Mouse (Mus musculus) lung, embryonic 14.5 days (tissue): ENCODE measurements around the gene Sptb. TPM values are rescaled to one million over a fixed set of nuclear protein-coding genes. Genes with fewer than 3 reads are reported as not detected.
A peak's percentile ranks its signal among the peaks of the same experiment; 100 is the strongest.

Experiments used
- ATAC-seq: fragments of 200-750 bp; cut with Nextera tagmentation; 2 replicates; pipeline ENCODE4 v1.8.0; 2017; ENCODE audit warnings: mild to moderate bottlenecking, moderate TSS enrichment, moderate library complexity; ENCODE audit not compliant: insufficient read depth
- DNase-seq: peaks from one replicate; pipeline ENCODE4 v3.0.0-alpha.2; 2015
- H3K27ac ChIP-seq: fragments of 300-500 bp; sonication (generic); 2 replicates; pipeline ENCODE4 v1.5.1; 2014; ENCODE audit warnings: low read depth, mild to moderate bottlenecking, moderate library complexity
- H3K27me3 ChIP-seq: fragments of 300-500 bp; sonication (generic); 2 replicates; pipeline ENCODE4 v1.6.1; 2014; ENCODE audit warnings: low read length, control low read depth; ENCODE audit not compliant: insufficient read depth
- H3K36me3 ChIP-seq: fragments of 300-500 bp; sonication (generic); 2 replicates; pipeline ENCODE4 v1.6.1; 2014; ENCODE audit warnings: control low read depth; ENCODE audit not compliant: insufficient read depth
- H3K4me1 ChIP-seq: fragments of 300-500 bp; sonication (generic); 2 replicates; pipeline ENCODE4 v1.6.1; 2014; ENCODE audit warnings: antibody characterized with exemption, control low read depth; ENCODE audit not compliant: insufficient read depth
- H3K4me2 ChIP-seq: fragments of 300-500 bp; sonication (generic); 2 replicates; pipeline ENCODE4 v1.6.1; 2014; ENCODE audit warnings: mild to moderate bottlenecking
- H3K4me3 ChIP-seq: fragments of 300-500 bp; sonication (generic); 2 replicates; pipeline ENCODE4 v1.5.1; 2014; ENCODE audit warnings: low read depth, low read length
- H3K9ac ChIP-seq: fragments of 300-500 bp; sonication (generic); 2 replicates; pipeline ENCODE4 v1.6.1; 2014
- H3K9me3 ChIP-seq: fragments of 300-500 bp; sonication (generic); 2 replicates; pipeline ENCODE4 v1.6.1; 2016; ENCODE audit warnings: low read depth, low read length, control low read depth
- CTCF ChIP-seq: IDR thresholded peaks from 2 replicates; pipeline ENCODE4 v1.5.1; 2016; ENCODE audit warnings: antibody characterized with exemption, low read depth
- WGBS: fragments of 180-500 bp; shearing (Covaris S2); extraction: QIAGEN DNeasy Blood & Tissue Kit; methylation state at CpG from one replicate; pipeline ENCODE4 v1.1.7; 2014; 5-methylcytosine and 5-hydroxymethylcytosine counted together
- polyA plus RNA-seq: library from polyadenylated mRNA; unstranded; fragments of >200 nt; fragmentation: Nextera tagmentation; extraction: Ambion mirVana; gene quantifications from 2 replicates; pipeline ENCODE4 v1.2.1, GENCODE M21; 2014

Gene Sptb
- polyA plus RNA-seq, 1 experiment from 2014 or later = 1.2 TPM

DNA sequence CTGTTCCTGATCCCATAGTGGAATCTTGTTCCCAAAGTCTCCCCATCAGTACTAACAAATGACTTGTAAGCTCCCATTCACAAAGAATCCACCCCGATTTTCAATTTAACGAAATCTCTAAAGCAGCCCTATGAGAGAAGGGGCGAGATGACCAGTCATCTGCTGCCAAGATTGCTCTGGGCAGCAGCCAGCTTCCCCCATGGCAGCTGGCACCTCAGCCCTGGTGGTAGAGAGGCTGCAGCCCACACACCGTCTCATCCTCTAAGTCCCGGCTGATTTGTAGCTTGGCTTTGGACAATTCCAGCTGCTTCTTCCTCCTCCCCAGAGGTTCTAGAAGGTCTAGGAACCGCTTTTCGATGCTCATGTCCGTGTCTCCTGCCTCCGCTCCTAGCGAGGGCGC lies 102.1 kb downstream of the Sptb start:
- H3K27me3 ChIP-seq = no peaks in the 10 kb centered on the region
- no peak overlapping the region for H3K9ac ChIP-seq
- no peak overlapping the region for H3K27ac ChIP-seq
- 78% methylated on average over 11 of the region's 11 CpGs for WGBS
- no peaks in the 10 kb centered on the region for H3K9me3 ChIP-seq
- no peak for DNase-seq
- H3K4me1 ChIP-seq = no peaks in the 10 kb centered on the region
- H3K36me3 ChIP-seq = no peaks in the 10 kb centered on the region
- ATAC-seq = no peak
- H3K4me2 ChIP-seq = no peak overlapping the region
- H3K4me3 ChIP-seq = no peak overlapping the region
- TF ChIP-seq CTCF = no peak

DNA sequence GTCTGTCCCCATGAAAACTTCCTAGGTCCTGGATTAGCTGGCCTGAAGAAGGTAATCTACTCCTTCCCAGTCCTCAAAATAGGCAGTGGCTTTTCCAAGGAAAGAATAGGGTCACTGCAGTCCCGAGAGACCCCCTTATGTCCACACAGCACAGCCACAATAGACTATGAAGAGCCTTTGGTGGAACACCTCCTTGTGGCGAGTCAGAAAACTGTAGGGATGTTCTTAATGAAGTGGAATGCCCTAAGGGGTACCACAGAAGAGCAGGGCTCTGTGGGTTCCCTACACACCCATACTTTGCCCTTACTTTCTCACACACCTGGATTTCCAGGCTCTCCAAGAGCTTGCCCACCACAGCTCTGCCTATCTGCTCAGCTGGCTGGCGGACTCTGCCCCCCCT lies 104.5 kb downstream of the Sptb start:
- Histone ChIP-seq H3K4me3 (no peak overlapping the region), H3K4me1 (no peaks in the 10 kb centered on the region), H3K9ac (no peak overlapping the region), H3K27ac (no peak overlapping the region), H3K4me2 (no peak overlapping the region), H3K36me3 (no peaks in the 10 kb centered on the region), H3K27me3 (no peaks in the 10 kb centered on the region), H3K9me3 (no peaks in the 10 kb centered on the region)
- no peak for DNase-seq
- ATAC-seq = no peak
- WGBS = 66% methylated on average over 3 of the region's 3 CpGs
- TF ChIP-seq CTCF = peak; percentile 32; the same call in 1 of the 2 replicates

DNA sequence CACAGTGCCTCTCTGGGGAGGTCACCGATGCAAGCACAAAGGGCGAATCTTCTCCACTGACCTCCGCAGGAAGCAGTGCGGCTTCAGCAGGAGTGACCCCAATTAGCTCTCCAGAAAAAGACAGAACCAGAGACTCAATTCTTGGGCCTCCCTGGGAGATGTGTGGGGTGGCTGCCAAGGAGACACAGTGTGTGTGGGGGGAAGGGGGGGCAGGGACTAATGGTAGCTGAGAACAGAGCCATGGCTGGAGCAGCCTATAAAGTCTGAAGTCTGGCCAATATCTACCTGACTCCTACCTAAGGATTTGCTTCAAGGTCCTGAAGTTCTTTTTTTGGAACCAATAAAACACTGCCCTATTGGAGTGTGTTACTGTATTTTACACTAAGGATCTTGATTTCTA lies 105.8 kb downstream of the Sptb start:
- no peak for TF ChIP-seq CTCF
- Histone ChIP-seq H3K27me3 (no peaks in the 10 kb centered on the region), H3K36me3 (no peaks in the 10 kb centered on the region), H3K4me2 (no peak overlapping the region), H3K9me3 (no peaks in the 10 kb centered on the region), H3K27ac (no peak overlapping the region), H3K4me3 (no peak overlapping the region), H3K4me1 (no peaks in the 10 kb centered on the region), H3K9ac (no peak overlapping the region)
- 80% methylated on average over 4 of the region's 4 CpGs for WGBS
- ATAC-seq (no peak), DNase-seq (no peak)

DNA sequence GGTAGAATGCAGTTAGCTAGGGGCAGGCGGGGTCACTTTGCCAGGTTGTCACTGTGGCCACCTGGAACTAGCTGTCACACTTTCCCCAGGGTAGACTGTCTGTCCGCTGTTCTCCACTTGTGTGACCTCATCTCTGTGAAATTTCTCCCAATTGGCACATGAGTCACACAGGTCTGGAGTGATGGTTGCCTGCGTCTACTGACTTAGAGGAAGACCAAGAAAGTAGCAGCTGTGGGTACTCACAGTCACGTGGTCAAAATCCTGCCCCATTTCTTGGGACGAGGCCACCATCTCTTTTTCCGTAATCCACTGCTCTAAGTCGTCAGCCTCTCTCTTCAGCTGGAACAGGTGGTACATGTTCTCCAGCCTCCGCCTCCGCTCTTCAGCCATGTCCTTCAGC lies 106.6 kb downstream of the Sptb start:
- H3K4me3 ChIP-seq = no peak overlapping the region
- ATAC-seq (peak; percentile 50; the same call in 1 of the 2 replicates), DNase-seq (peak; percentile 35)
- H3K4me2 ChIP-seq = no peak overlapping the region
- H3K27me3 ChIP-seq = no peaks in the 10 kb centered on the region
- H3K9me3 ChIP-seq = no peaks in the 10 kb centered on the region
- H3K27ac ChIP-seq = no peak overlapping the region
- H3K9ac ChIP-seq = no peak overlapping the region
- TF ChIP-seq CTCF = no peak
- H3K4me1 ChIP-seq = no peaks in the 10 kb centered on the region
- H3K36me3 ChIP-seq = no peaks in the 10 kb centered on the region
- 61% methylated on average over 9 of the region's 9 CpGs for WGBS

DNA sequence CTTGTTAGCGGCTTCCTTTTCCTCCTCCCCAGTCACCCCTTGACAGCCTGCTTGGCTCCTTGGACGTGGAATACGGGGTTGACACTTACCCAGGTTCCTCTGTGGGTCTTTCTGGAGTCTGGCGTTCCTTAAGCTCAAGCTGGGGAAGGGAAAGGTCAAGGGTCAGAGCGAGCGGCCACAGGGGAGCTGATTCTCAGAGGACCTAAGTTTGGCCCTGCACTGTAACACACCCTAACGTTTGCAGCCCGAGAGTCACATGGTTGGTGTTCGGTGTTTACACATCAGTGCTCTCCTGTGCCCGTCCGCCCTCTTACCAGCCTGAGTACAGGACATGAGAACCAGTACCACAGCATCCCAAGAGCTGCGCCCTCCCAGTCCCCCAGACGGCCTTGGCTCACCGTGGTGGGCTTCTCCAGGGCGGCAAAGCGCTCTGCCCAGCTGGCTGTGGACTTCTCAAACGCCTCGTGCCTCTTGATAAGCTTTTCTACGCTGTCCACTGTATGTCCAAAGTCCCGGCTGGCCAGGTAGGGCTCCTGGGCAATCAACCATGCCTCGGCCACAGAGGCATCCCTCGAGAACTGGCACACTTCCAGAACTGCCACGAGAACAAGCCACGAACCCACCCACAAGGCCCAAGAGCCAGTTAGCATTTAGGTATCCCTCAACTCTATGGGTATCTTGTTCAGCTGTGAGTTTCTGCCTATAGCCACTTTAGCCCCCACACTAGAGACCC lies 112.0 kb downstream of the Sptb start:
- Histone ChIP-seq H3K4me3 (no peak overlapping the region), H3K27me3 (no peaks in the 10 kb centered on the region), H3K27ac (no peak overlapping the region), H3K9ac (no peak overlapping the region), H3K36me3 (no peaks in the 10 kb centered on the region), H3K4me1 (peaks cover 14% of the 10 kb centered on the region), H3K9me3 (no peaks in the 10 kb centered on the region), H3K4me2 (no peak overlapping the region)
- TF ChIP-seq CTCF = no peak
- DNase-seq = no peak
- WGBS = 61% methylated on average over 24 of the region's 24 CpGs
- no peak for ATAC-seq

DNA sequence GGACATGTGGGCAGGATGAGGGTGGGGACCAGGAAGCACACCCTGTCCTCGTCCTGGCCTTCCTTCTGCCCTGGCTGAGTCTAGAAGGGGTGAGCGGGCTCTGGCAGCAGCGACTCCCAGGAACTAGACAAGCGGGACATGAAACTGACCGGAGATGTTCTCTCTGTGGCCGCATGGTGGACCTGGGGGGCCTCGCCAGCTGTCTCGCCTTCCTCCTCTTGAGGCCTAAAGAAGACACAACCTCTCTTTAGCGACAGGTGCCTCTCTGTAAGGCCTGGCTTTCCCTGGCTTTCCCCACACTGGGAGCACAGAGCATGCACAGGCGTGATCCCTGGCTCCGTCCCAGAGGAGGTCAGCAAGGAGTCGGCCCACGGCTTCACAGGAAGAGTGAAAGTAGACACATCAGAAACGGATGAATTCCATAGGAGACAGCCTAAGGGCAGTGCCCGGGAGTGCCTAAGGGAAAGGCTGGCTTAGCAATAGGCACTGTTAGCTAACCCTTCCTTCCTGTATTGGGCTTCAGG lies 112.7 kb downstream of the Sptb start:
- Histone ChIP-seq H3K27me3 (no peaks in the 10 kb centered on the region), H3K4me3 (no peak overlapping the region), H3K9me3 (no peaks in the 10 kb centered on the region), H3K4me2 (no peak overlapping the region), H3K36me3 (no peaks in the 10 kb centered on the region), H3K9ac (no peak overlapping the region), H3K4me1 (peaks cover 16% of the 10 kb centered on the region), H3K27ac (no peak overlapping the region)
- ATAC-seq = no peak
- no peak for TF ChIP-seq CTCF
- WGBS = 58% methylated on average over 15 of the region's 15 CpGs
- DNase-seq = no peak

DNA sequence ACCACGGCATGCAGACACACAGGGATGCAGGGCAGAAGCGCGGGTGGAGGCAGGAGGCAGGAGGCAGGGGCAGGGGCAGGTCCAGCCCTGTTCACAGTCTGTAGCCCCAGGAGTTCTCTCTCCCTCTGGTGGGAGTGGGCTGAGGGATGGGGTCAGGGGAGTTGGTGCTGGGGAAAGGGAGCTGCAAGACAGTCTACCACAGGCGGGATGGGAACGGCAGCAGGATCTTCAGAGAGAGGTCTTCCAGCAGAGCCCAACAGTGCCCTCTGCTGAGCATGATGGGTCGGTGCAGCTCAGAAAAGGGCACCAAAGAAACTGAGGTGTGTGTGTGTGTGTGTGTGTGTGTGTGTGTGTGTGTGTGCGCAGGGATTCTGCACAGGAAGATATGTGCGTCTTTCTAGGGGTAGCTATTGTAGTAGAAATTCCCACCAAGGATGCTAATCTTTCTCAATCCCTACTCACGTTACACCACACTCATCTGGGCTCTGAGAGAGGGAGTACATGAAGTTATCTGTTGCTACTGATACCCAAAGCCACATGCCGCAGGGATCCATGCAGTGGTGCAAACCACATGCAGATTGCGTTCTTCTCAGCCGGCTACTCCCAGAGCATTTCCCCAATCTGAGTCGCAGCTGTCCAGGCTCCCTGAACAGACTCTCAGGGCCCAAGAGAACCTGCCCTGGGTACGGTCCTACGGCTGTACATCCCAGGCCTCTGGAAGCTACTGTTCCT lies 113.9 kb downstream of the Sptb start:
- Histone ChIP-seq H3K36me3 (no peaks in the 10 kb centered on the region), H3K4me3 (no peak overlapping the region), H3K9ac (no peak overlapping the region), H3K4me2 (no peak overlapping the region), H3K9me3 (no peaks in the 10 kb centered on the region), H3K27me3 (no peaks in the 10 kb centered on the region), H3K27ac (no peak overlapping the region), H3K4me1 (peaks cover 16% of the 10 kb centered on the region)
- 59% methylated on average over 15 of the region's 15 CpGs for WGBS
- ATAC-seq = peak; percentile 18; the same call in 1 of the 2 replicates
- TF ChIP-seq CTCF = peak; percentile 94
- DNase-seq = peak; percentile 88
